Mouse (Mus musculus) cerebellum, adult 8-10 months (tissue): ENCODE data around the gene Gm14325.
"Not testable (repeated sequence)": the region's sequence is repeated elsewhere in the genome, so short reads cannot be mapped to it uniquely, and the experiment has no call there.

Experiments
- DNase-seq: peaks from one replicate; pipeline ENCODE4 v3.0.0; 2022

The Gm14325 gene

DNA sequence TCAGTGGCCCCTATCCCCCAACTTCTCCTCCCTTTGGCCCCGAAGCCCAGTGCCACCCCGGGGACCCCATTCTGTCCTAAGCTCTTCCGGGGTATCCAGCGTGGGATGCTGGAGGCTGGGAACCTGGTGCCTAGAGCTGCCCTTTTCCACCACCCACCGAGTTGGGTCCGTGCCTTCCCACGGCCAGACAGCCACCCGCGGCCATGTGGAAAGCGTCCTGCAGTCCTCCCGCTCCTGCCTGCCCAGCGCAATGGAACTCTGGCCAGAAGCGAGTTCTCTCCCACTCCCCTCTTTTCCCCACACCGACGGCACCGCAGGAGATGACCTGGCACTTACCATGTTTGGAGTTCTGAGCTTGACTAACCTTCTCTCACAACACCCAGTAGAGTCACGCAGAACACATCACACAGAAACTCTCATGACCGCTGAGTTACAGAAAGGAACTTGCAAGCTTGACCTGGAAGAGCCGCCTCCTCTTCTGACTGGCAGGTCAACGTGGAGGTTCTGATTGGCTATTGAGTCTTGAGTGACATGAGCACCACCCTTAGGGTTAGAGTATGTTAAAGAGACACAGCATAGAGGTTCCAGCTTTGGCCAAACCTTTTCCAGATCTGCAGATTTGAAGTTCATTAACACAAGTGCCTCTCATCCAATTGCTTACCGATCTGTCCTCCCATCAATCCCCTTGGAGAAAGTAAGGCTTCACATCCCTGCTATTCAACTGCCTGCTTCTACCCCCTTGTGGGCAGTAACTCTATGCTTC is at the start of gene Gm14325:
Gene Gm14325, minus strand, starts transcription at position 436 of the 763 bp plus-strand sequence.
- peak; percentile 70 for DNase-seq

DNA sequence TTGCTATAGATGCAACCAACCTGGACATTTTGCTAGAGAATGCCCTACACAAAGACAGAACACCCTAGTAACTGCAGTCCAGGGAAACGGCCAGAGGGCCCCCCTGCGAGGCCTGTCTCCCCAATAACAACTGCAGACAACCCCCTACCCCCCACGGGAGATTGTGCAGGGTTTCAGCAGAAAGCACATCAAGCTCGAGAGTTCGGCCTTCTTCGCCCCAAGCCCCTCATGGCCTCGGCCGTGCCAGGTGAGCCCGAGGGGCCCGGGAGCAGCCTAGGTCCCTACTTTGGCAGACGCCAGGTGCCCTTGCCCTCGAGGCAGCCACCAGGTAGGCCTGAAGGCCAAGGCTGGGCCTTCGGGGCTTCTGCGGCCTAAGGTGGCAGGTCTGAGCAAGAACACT is 47.6 kb upstream of the Gm14325 start:
- not testable (repeated sequence) for DNase-seq

DNA sequence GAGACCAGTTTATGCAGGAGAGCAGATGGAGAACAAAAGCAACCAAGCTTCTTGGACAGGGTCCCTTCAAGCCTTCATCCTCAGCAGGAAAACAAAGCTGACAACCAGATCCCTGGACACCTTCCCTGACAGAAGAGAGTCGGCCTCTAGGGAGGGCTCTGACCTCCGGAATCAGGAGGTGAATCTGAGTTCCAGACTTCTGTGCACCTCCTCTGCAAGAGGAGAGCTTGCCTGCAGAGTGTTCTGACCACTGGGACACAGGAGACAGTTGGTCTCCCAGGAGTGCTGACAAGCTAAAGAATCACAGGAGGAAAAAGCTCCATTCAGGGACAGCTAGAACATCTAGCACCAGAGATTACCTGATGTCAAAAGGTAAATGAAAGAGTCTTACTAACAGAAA is 22.1 kb upstream of the Gm14325 start:
- DNase-seq, result not testable (repeated sequence)

DNA sequence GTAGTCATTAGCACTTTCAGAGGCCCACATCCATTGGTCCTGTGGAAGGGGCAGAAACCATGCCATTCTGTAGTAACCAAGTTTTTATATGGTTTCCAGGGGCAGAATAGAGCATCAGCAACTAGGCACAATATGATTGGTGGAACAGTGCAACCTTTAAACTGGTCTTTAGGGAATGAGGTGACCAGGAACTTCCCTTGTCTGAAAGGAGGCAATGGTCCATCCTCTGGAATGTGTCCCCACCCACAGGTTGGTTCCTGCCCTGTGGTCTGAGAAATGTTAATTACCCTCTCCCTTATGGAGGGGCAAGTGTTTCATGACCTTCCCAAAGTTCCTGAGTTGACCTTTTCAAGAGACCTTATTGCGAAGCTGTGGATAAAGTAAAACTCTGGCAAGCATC is 3.5 kb upstream of the Gm14325 start:
- not testable (repeated sequence) for DNase-seq

DNA sequence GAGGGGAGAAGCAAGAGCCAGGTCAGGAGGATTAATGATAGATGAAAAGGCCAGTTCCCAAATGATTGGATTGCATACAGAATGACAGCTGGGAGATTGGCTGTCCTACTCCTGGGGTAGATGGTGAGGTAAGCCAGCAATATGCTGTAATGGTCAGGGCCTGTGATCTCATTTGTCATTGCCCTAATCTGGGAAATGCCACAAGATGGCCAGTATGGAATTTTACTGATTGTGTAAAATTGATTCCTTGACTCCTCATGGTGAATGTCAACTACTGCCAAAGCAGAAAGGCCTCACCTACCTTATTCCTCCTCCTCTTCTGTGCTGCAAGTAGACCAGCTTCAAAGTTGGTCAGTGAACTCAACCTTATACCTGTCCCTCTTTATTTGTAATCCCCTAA is 3.4 kb downstream of the Gm14325 start:
- not testable (repeated sequence) for DNase-seq

DNA sequence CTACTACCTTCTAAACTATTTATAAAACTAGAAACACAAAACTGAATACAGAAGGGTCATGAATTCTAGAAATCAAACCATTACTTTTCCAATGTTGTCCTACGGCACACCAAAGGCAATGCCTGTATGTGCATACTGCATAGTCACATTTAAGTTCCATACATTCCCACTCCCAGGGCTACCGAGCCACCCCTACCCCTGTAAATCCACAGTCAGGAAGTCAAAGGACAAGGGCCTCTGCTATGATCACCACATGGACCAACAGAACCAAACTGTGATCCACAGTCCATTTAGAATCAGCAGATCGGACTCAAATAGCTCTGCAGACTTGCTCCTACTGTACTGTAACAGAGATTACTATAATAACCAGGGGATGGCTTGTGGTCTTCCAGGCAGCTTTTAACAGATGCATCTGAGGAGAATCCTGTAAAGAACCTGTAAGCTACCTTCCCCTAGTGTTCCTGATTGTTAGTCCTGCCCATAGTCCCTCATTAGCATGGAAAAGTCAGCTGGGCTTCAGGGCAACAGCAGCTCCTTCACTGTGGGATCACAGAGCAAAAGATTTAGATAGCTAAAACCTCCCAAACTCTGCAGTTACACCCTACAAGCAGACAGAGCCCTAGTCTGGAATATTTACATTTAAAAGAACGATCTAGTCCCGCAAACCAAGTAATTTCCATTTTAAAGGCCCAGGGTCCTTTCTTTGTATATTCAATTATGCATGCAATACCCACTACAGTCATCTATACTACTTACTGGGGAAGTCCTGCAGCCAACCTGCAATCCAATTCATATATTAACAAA is 4.2 kb downstream of the Gm14325 start:
- DNase-seq, result not testable (repeated sequence)

DNA sequence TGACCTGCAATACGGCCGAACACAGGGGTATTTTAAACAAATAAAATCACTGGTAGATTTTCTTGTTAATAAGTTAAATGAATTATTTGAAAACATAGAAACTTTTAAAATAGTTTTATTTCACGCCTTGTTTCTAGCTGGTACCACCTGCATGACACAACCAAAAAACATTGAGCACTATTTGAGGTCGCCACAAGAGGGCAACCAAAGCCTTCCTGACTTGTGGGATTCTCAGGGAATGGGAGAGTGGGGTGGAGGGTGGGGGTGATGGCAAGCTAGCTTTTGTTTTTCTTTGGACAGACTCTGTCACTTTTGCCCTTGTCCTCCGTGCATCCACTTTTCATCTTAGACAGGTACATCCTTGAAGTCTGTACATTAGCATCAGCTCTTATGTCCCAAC is 18.2 kb downstream of the Gm14325 start:
- DNase-seq, result not testable (repeated sequence)

DNA sequence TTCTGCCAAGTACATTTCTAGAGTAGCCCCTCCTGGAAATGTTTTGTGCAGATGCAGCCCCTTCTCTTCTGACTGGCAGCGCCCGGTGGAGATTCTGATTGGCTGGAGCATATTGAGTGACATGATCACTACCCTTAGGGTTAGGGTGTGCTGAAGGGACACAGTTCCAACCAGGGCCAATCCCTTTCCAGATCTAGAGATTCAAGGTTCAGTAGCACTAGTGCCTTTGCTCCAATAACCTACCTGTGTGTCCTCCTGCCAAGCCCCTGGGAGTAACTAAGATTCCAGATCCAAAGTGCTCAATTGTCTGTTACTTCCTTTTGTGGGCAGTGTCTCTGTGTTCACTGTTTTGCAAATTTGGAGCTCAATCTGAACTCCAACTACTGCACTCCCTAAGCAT is 34.0 kb downstream of the Gm14325 start:
- not testable (repeated sequence) for DNase-seq

DNA sequence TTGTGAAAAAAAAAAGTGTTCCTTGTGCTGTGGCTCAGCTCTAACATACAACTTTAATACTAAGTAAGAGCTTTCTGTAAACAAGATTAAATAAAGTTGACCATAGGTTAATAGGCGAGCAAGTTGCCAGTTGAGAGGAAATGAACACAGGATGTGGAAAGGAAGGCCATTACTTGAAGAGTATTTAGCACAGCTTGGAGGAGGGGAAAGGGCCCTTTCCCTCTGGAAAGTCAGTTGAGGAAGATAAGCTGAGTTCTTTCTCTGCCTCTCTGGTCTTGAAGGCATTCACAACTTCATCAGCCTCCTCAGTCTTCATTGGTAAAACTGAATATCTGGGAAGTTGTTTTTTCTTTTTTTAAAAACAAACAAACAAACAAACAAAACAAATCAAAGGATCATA is 52.8 kb downstream of the Gm14325 start:
- not testable (repeated sequence) for DNase-seq
